18 mouse cellular contexts compared by ENCODE assay signal in the genomic region with DNA sequence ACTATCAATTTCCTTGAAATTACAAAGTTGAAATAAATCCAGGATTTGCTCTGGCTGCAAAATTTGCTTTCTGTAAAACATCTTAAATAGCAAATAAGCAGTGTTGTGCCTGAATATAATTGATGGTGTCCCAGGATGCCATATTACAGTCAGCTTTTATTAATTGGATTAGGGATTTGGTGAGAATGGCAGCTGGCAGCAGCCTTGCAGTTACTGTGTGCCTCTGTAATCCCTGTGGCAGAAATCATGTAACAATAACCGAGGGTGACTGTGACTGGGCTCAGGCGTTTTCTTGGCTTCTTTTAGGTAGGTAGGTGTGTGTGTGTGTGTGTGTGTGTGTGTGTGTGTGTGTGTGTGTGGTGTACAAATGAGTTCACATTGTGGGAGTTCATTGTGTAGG. TPM values are rescaled to one million over a fixed set of nuclear protein-coding genes. Genes with fewer than 3 reads are reported as not detected.
DNase-seq lines count a peak whose midpoint lies in the region; ATAC-seq lines count a peak whose summit lies in the region.
"Had no signal": no experiment of that assay in that cellular context is flagged by ENCODE, and none has a peak within 500 bp of the region (broad histone marks: within the 10 kb centered on the region; RNA-seq: fewer than 3 reads in every experiment).

No protein-coding gene starts in this region.

- H3K4me2 ChIP-seq in hindbrain, embryonic 16.5 days (ENCODE audit: low read length) = no peak overlapping the region
- H3K4me2 ChIP-seq in hindbrain, embryonic 14.5 days (replicated peaks) = no peak overlapping the region
- no peak overlapping the region for H3K4me2 ChIP-seq in midbrain, embryonic 14.5 days (ENCODE audit: low read length)
- H3K4me2 ChIP-seq: embryonic facial prominence, embryonic 13.5 days; forebrain, embryonic 12.5 days; heart, embryonic 12.5 days had no signal

- no peaks in the 10 kb centered on the region for H3K4me1 ChIP-seq in hindbrain, embryonic 16.5 days (ENCODE audit: control insufficient read depth, insufficient read depth, low read depth, low read length)
- no peaks in the 10 kb centered on the region for H3K4me1 ChIP-seq in hindbrain, embryonic 14.5 days (replicated peaks; ENCODE audit: control insufficient read depth, insufficient read depth, low read length)
- 0 out of 2 replicates have a peak, but pooled peaks cover 2% of the 10 kb centered on the region for H3K4me1 ChIP-seq in midbrain, embryonic 14.5 days (ENCODE audit: control insufficient read depth, insufficient read depth, low read length)
- no peaks in the 10 kb centered on the region for H3K4me1 ChIP-seq in midbrain, embryonic 10.5 days
- H3K4me1 ChIP-seq: forebrain, embryonic 12.5 days had no signal

- ATAC-seq in hindbrain, embryonic 16.5 days = peak; percentile 27
- no peak for ATAC-seq in hindbrain, embryonic 14.5 days (ENCODE audit: low FRiP score)
- peak; percentile 40; the same call in 1 of the 2 replicates for ATAC-seq in midbrain, embryonic 14.5 days (ENCODE audit: low FRiP score, low TSS enrichment)
- no peak for ATAC-seq in cerebellum, adult (ENCODE audit: insufficient number of reproducible peaks, low FRiP score, low TSS enrichment)
- ATAC-seq: forebrain, embryonic 16.5 days had no signal

- 62% methylated on average over 2 of the region's 2 CpGs for WGBS in hindbrain, embryonic 16.5 days
- WGBS in hindbrain, embryonic 14.5 days = 62% methylated on average over 2 of the region's 2 CpGs
- WGBS in midbrain, embryonic 14.5 days = 27% methylated on average over 2 of the region's 2 CpGs
- 87% methylated on average over 2 of the region's 2 CpGs for WGBS in midbrain, embryonic 10.5 days

- H3K27me3 ChIP-seq in hindbrain, embryonic 16.5 days (replicated peaks; ENCODE audit: control insufficient read depth, insufficient read depth, low read length) = no peaks in the 10 kb centered on the region
- no peaks in the 10 kb centered on the region for H3K27me3 ChIP-seq in hindbrain, embryonic 14.5 days (ENCODE audit: control insufficient read depth, insufficient read depth, low read length)
- no peaks in the 10 kb centered on the region for H3K27me3 ChIP-seq in midbrain, embryonic 14.5 days (ENCODE audit: control insufficient read depth, insufficient read depth, low read length)
- H3K27me3 ChIP-seq in midbrain, embryonic 10.5 days (ENCODE audit: low read depth, poor library complexity, severe bottlenecking) = no peaks in the 10 kb centered on the region
- H3K27me3 ChIP-seq: embryonic facial prominence, embryonic 13.5 days; forebrain, embryonic 12.5 days; heart, embryonic 12.5 days had no signal

- no peak overlapping the region for H3K27ac ChIP-seq in hindbrain, embryonic 16.5 days (ENCODE audit: low read depth, low read length)
- H3K27ac ChIP-seq in hindbrain, embryonic 14.5 days = no peak overlapping the region
- H3K27ac ChIP-seq in midbrain, embryonic 14.5 days (replicated peaks; ENCODE audit: low read depth, low read length) = no peak overlapping the region
- no peak overlapping the region for H3K27ac ChIP-seq in midbrain, embryonic 10.5 days (replicated peaks)
- H3K27ac ChIP-seq: embryonic facial prominence, embryonic 13.5 days; forebrain, embryonic 12.5 days had no signal

- DNase-seq in hindbrain, embryonic 14.5 days (ENCODE audit: low spot score) = no peak
- peak; percentile 62 for DNase-seq in midbrain, embryonic 14.5 days
- no peak for DNase-seq in midbrain, embryonic 10.5 days (ENCODE audit: low spot score)
- peak; percentile 17 for DNase-seq in retina, embryonic 14.5 days (ENCODE audit: low spot score)
- DNase-seq in right cerebral cortex, adult 2 months (ENCODE audit: low spot score in 2 of 2) = no peak
- DNase-seq: adrenal gland, adult 8-10 months; adrenal gland, postnatal 36 days; cerebellum, adult 11-12 months; cerebellum, adult 9-10 months; cerebellum, postnatal 36 days; gastrocnemius, postnatal 10 days had no signal

- H3K9ac ChIP-seq in hindbrain, embryonic 16.5 days (ENCODE audit: low read depth, low read length) = no peak overlapping the region
- no peak overlapping the region for H3K9ac ChIP-seq in hindbrain, embryonic 14.5 days
- no peak overlapping the region for H3K9ac ChIP-seq in midbrain, embryonic 14.5 days (replicated peaks; ENCODE audit: low read length)
- H3K9ac ChIP-seq: embryonic facial prominence, embryonic 13.5 days; forebrain, embryonic 12.5 days; heart, embryonic 12.5 days had no signal

- H3K4me3 ChIP-seq in hindbrain, embryonic 16.5 days (ENCODE audit: low read length) = no peak overlapping the region
- no peak overlapping the region for H3K4me3 ChIP-seq in hindbrain, embryonic 14.5 days (replicated peaks; ENCODE audit: low read length)
- H3K4me3 ChIP-seq in midbrain, embryonic 14.5 days (replicated peaks; ENCODE audit: low read depth, low read length) = no peak overlapping the region
- H3K4me3 ChIP-seq in midbrain, embryonic 10.5 days = no peak overlapping the region
- H3K4me3 ChIP-seq: embryonic facial prominence, embryonic 13.5 days; forebrain, embryonic 12.5 days; heart, embryonic 12.5 days had no signal

- no peaks in the 10 kb centered on the region for H3K36me3 ChIP-seq in hindbrain, embryonic 16.5 days (ENCODE audit: control insufficient read depth, insufficient read depth, low read length)
- no peaks in the 10 kb centered on the region for H3K36me3 ChIP-seq in hindbrain, embryonic 14.5 days (replicated peaks; ENCODE audit: control insufficient read depth, insufficient read depth)
- no peaks in the 10 kb centered on the region for H3K36me3 ChIP-seq in midbrain, embryonic 14.5 days (ENCODE audit: control insufficient read depth, insufficient read depth, low read length)
- H3K36me3 ChIP-seq in midbrain, embryonic 10.5 days = no peaks in the 10 kb centered on the region
- H3K36me3 ChIP-seq: forebrain, embryonic 12.5 days; heart, embryonic 12.5 days had no signal

- H3K9me3 ChIP-seq in hindbrain, embryonic 16.5 days (ENCODE audit: control insufficient read depth, low read length) = no peaks in the 10 kb centered on the region
- H3K9me3 ChIP-seq in hindbrain, embryonic 14.5 days (ENCODE audit: control insufficient read depth, low read length) = no peaks in the 10 kb centered on the region
- H3K9me3 ChIP-seq in midbrain, embryonic 14.5 days (ENCODE audit: control insufficient read depth, low read length) = no peaks in the 10 kb centered on the region; the same call in 1 of the 2 replicates
- H3K9me3 ChIP-seq in midbrain, embryonic 10.5 days (replicated peaks) = no peaks in the 10 kb centered on the region
- H3K9me3 ChIP-seq: embryonic facial prominence, embryonic 13.5 days; forebrain, embryonic 12.5 days; heart, embryonic 12.5 days had no signal

RNA-seq across cellular contexts. Expression of a gene that starts 16.8 kb away (rescaled TPM):
- 4.6 and 5.7 TPM in 2 replicates for polyA plus RNA-seq in hindbrain, embryonic 16.5 days (2015; fragmentation: Nextera tagmentation; extraction: Ambion mirVana)
- 8.4 and 8.6 TPM in 2 replicates for polyA plus RNA-seq in hindbrain, embryonic 14.5 days (2014; fragmentation: Nextera tagmentation; extraction: Ambion mirVana)
- 4.0 and 6.2 TPM in 2 replicates for polyA plus RNA-seq in midbrain, embryonic 14.5 days (2014; fragmentation: Nextera tagmentation; extraction: Ambion mirVana)
- 1.5 and 2.2 TPM in 2 replicates for polyA plus RNA-seq in midbrain, embryonic 10.5 days (2016; fragmentation: Nextera tagmentation; extraction: Ambion mirVana)
- polyA plus RNA-seq: C2C12 had no signal

Comparison
In these comparisons a context has a peak if more than half of its experiments do, and no peak if none do; other contexts are left out.
1. ATAC-seq: peak in hindbrain, embryonic 16.5 days (single experiment) and midbrain, embryonic 14.5 days (single experiment); none in hindbrain, embryonic 14.5 days (single experiment) and cerebellum, adult (single experiment).
2. DNase-seq: peak in midbrain, embryonic 14.5 days (single experiment) and retina, embryonic 14.5 days (single experiment); none in hindbrain, embryonic 14.5 days (single experiment), midbrain, embryonic 10.5 days (single experiment) and right cerebral cortex, adult 2 months (0 of 2).